Mouse (Mus musculus) C2C12 (cell line): ENCODE results near the gene Gbx2.

Experiments used
- CEBPB ChIP-seq: IDR thresholded peaks from one replicate; pipeline ENCODE4 v1.6.1; 2011; ENCODE audit warnings: low read depth, mild to moderate bottlenecking, control low read depth, moderate library complexity
- CTCF ChIP-seq: IDR thresholded peaks from one replicate; pipeline ENCODE4 v1.5.1; 2011; ENCODE audit not compliant: control insufficient read depth, insufficient read depth, insufficient read length
- MAX ChIP-seq: IDR thresholded peaks from one replicate; pipeline ENCODE4 v1.6.1; 2011; ENCODE audit warnings: mild to moderate bottlenecking, control low read depth
- MYOG ChIP-seq: IDR thresholded peaks from one replicate; pipeline ENCODE4 v1.6.1; 2011; ENCODE audit not compliant: control insufficient read depth, insufficient read length; ENCODE audit errors: extremely low read depth
- USF1 ChIP-seq: IDR thresholded peaks from one replicate; pipeline ENCODE4 v1.6.1; 2011; ENCODE audit warnings: low read depth, mild to moderate bottlenecking, control low read depth, moderate library complexity

DNA sequence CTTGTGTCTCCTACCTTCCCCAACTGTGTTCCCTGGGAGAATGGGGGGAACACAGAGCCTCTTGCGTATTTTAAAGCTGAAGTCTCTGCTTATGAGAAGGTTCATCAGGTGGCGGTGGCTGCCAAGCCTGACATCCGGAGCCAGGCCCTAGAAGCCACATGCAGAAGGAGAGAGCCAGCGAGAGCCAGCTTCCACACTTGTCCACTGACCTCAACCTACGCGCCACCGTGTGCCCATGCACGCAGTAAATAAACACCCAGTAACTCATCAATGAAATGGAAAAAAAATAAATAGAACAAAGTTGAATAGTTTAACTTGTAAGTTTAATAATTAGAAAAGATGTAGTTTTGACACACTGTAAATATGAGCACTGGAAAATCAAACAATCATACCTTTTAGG is 21.2 kb downstream of the Gbx2 start:
- no peak for TF ChIP-seq CTCF
- no peak for TF ChIP-seq MAX
- TF ChIP-seq CEBPB: no peak
- TF ChIP-seq USF1: no peak
- no peak for TF ChIP-seq MYOG
